Mouse (Mus musculus) kidney, adult 9 months (tissue): ENCODE results near the gene Mfng.

Experiments
- DNase-seq: peaks from one replicate; pipeline ENCODE4 v3.0.0; 2022

The Mfng gene

GRCm38 (mm10) chr15:78754144-78754543 is 19.1 kb downstream of the Mfng start:
- no peak for DNase-seq

- DNase-seq, result no peak
Observed at GRCm38 (mm10) chr15:78752991-78753390, 20.3 kb downstream of the Mfng start.

GRCm38 (mm10) chr15:78750608-78751350 is 22.5 kb downstream of the Mfng start:
- no peak for DNase-seq

GRCm38 (mm10) chr15:78749855-78750254 is 23.4 kb downstream of the Mfng start:
- peak; percentile 22 for DNase-seq

- DNase-seq, result peak; percentile 75
Observed at GRCm38 (mm10) chr15:78744206-78744605, 29.1 kb downstream of the Mfng start.

- DNase-seq, result no peak
Observed at GRCm38 (mm10) chr15:78742831-78743230, 30.4 kb downstream of the Mfng start.

GRCm38 (mm10) chr15:78740662-78741061 is 32.6 kb downstream of the Mfng start:
- DNase-seq, result no peak

GRCm38 (mm10) chr15:78737146-78737545 is 36.1 kb downstream of the Mfng start:
- DNase-seq, result no peak

GRCm38 (mm10) chr15:78736681-78737100 is 36.6 kb downstream of the Mfng start:
- DNase-seq, result no peak

- DNase-seq, result no peak
Observed at GRCm38 (mm10) chr15:78736181-78736579, 37.1 kb downstream of the Mfng start.

GRCm38 (mm10) chr15:78735431-78736180 is 37.7 kb downstream of the Mfng start:
- peak; percentile 35 for DNase-seq

GRCm38 (mm10) chr15:78731830-78732229 is 41.4 kb downstream of the Mfng start:
- DNase-seq, result no peak

GRCm38 (mm10) chr15:78730315-78731049 is 42.8 kb downstream of the Mfng start:
- DNase-seq, result no peak

GRCm38 (mm10) chr15:78726697-78727096 is 46.6 kb downstream of the Mfng start:
- DNase-seq, result no peak

- DNase-seq, result no peak
Observed at GRCm38 (mm10) chr15:78720532-78720931, 52.7 kb downstream of the Mfng start.

- DNase-seq, result peak; percentile 43
Observed at GRCm38 (mm10) chr15:78720094-78720493, 53.2 kb downstream of the Mfng start.

GRCm38 (mm10) chr15:78719416-78719815 is 53.9 kb downstream of the Mfng start:
- DNase-seq, result no peak

GRCm38 (mm10) chr15:78718290-78719250 is 54.7 kb downstream of the Mfng start, which contains the start of gene Elfn2:
Gene Elfn2, minus strand, starts transcription at chr15:78718771.
- no peak for DNase-seq

GRCm38 (mm10) chr15:78716936-78717335 is 56.3 kb downstream of the Mfng start:
- DNase-seq, result no peak

GRCm38 (mm10) chr15:78715856-78716255 is 57.4 kb downstream of the Mfng start:
- no peak for DNase-seq

- DNase-seq, result no peak
Observed at GRCm38 (mm10) chr15:78713751-78714150, 59.5 kb downstream of the Mfng start.
